Mouse (Mus musculus): ENCODE data around the gene Zfp319. TPM values are rescaled to one million over a fixed set of nuclear protein-coding genes. Genes with fewer than 3 reads are reported as not detected.
A peak's percentile ranks its signal among the peaks of the same experiment; 100 is the strongest.

Zfp319 gene
- polyA plus RNA-seq, 1 experiment from 2014 or later = 7.7 TPM

DNA sequence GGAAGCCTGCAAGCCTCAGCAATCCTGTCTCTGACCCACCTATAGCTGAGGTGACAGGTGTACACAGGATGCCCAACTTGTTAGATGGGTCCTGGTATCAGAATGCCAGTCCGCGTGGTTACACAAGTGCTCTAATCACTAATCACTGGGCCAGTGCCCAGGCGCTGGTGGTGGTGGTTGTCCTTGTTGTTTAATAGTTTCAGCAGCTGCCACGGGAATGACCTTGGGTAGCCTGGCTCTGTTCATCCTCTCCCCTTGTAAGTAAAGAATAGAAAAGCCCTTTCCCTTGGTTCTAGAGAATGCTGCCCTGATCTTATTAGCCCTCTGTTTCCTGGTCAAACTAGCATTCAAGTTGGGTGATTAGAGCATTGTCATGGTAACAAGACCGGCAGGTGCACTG is 10.0 kb upstream of the Zfp319 start:
- Histone ChIP-seq H3K9me3 (ENCODE audit: control insufficient read depth, low read length) (no peaks in the 10 kb centered on the region), H3K27ac (ENCODE audit: low read depth) (no peak overlapping the region), H3K36me3 (ENCODE audit: control insufficient read depth, insufficient read depth, low read length) (peaks cover 61% of the 10 kb centered on the region), H3K4me3 (ENCODE audit: low read depth, low read length) (no peak overlapping the region), H3K27me3 (replicated peaks; ENCODE audit: control insufficient read depth, insufficient read depth, low read length) (no peaks in the 10 kb centered on the region), H3K4me1 (replicated peaks; ENCODE audit: control insufficient read depth, insufficient read depth, low read length) (no peaks in the 10 kb centered on the region), H3K4me2 (ENCODE audit: low read length) (no peak overlapping the region), H3K9ac (ENCODE audit: low read length) (no peak overlapping the region)
- no peak for DNase-seq (ENCODE audit: low spot score)
- WGBS = 59% methylated on average over 5 of the region's 5 CpGs
- no peak for ATAC-seq (replicated peaks; ENCODE audit: low FRiP score, low TSS enrichment, low read depth)

DNA sequence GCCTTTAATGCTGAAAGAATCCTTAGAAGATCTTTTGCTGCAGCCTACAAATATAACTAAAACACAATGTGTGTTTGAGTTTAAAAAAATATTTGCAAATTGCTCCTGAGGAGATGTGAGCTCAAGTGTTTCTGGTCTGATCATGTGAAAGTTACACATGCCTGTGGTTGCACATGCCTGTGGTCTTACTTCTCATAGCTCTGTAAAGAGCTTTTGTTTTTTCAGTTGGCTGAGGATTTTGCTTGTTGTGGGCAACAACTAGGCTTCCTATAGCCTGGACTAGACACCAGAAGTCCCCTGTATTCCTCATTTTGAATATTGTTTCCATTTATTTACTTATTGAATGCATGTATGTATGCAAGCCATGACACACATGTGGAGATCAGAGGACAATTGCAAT is 4.6 kb upstream of the Zfp319 start:
- H3K4me2 ChIP-seq (ENCODE audit: low read length) = no peak overlapping the region
- no peaks in the 10 kb centered on the region for H3K27me3 ChIP-seq (replicated peaks; ENCODE audit: control insufficient read depth, insufficient read depth, low read length)
- no peaks in the 10 kb centered on the region for H3K9me3 ChIP-seq (ENCODE audit: control insufficient read depth, low read length)
- no peak overlapping the region for H3K9ac ChIP-seq (ENCODE audit: low read length)
- peaks cover 44% of the 10 kb centered on the region for H3K36me3 ChIP-seq (ENCODE audit: control insufficient read depth, insufficient read depth, low read length)
- H3K4me3 ChIP-seq (ENCODE audit: low read depth, low read length) = no peak overlapping the region
- H3K27ac ChIP-seq (ENCODE audit: low read depth) = no peak overlapping the region
- DNase-seq (ENCODE audit: low spot score) (no peak), ATAC-seq (replicated peaks; ENCODE audit: low FRiP score, low TSS enrichment, low read depth) (no peak)
- no peaks in the 10 kb centered on the region for H3K4me1 ChIP-seq (replicated peaks; ENCODE audit: control insufficient read depth, insufficient read depth, low read length)

DNA sequence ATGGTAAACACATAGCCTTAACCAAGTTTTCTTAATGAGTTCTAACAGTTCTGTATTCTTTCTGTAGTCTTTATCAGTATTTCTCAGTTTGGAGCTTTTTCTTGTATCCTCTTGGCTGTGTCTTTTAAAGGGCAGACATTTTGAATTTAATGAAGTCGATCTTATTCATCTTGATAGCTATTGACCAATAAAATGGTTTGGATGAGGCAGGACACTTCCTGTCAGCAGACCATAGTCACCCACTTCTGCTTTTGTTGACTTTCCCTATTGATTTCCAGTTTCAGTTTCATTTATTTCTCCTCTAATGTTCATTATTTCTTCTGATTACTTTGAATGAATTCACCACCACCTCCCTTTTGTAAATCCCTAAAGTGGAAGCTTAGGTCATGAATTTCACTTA is 4.0 kb upstream of the Zfp319 start:
- no peak overlapping the region for H3K27ac ChIP-seq (ENCODE audit: low read depth)

DNA sequence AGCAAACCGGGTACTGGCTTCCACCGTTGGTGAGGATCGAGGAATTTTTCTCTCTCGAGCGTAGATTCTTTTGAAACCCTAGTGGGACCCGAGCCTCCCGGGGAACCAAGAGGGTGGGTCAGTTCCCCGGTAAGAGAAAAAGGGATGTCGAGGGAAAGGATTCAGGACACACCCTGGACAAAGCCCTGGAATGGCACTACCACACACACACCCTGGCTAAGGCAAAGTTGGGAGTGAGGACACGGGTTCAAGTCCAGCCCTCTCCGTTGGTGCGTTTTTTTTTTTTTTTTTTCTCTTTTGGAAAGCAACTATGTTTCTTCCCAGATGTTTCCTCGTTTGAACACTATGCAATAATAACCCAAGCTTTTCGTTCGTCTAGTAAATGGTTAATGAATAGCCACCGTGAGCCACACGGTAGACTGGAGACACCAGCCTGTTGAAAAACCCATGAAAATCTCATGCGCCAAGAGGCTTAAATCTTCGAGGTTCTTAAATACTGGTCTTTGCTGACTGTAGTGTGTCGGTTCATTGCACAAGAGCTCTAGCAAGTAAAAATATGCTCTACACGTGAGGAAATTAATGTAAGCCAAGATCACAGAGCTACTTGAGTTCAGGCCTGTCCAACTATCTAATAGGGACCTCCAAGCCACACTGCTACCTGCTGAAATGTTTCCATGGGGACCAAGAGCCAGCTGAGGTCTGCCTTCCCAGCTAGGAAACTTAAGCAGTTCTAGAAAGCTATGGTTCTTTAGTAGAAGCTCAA is 868 bp upstream of the Zfp319 start:
- H3K36me3 ChIP-seq (ENCODE audit: control insufficient read depth, insufficient read depth, low read length) = peaks cover 39% of the 10 kb centered on the region
- WGBS = 27% methylated on average over 21 of the region's 21 CpGs
- peak overlapping the region; percentile 79 for H3K4me2 ChIP-seq (ENCODE audit: low read length)
- H3K4me1 ChIP-seq (replicated peaks; ENCODE audit: control insufficient read depth, insufficient read depth, low read length) = peaks cover 11% of the 10 kb centered on the region
- peak overlapping the region; percentile 98 for H3K27ac ChIP-seq (ENCODE audit: low read depth)
- no peaks in the 10 kb centered on the region for H3K27me3 ChIP-seq (replicated peaks; ENCODE audit: control insufficient read depth, insufficient read depth, low read length)
- DNase-seq (ENCODE audit: low spot score) (no peak), ATAC-seq (replicated peaks; ENCODE audit: low FRiP score, low TSS enrichment, low read depth) (peak; percentile 34)
- no peaks in the 10 kb centered on the region for H3K9me3 ChIP-seq (ENCODE audit: control insufficient read depth, low read length)
- H3K9ac ChIP-seq (ENCODE audit: low read length) = peak overlapping the region; percentile 84
- peak overlapping the region; percentile 85 for H3K4me3 ChIP-seq (ENCODE audit: low read depth, low read length)

More for the DNA sequence above, 4.0 kb upstream of the Zfp319 start:
- no peak for ATAC-seq (replicated peaks; ENCODE audit: low FRiP score, low TSS enrichment, low read depth)
- Histone ChIP-seq H3K36me3 (ENCODE audit: control insufficient read depth, insufficient read depth, low read length) (peaks cover 41% of the 10 kb centered on the region), H3K9me3 (ENCODE audit: control insufficient read depth, low read length) (no peaks in the 10 kb centered on the region), H3K4me1 (replicated peaks; ENCODE audit: control insufficient read depth, insufficient read depth, low read length) (peaks cover under 1% of the 10 kb centered on the region), H3K27me3 (replicated peaks; ENCODE audit: control insufficient read depth, insufficient read depth, low read length) (no peaks in the 10 kb centered on the region), H3K4me2 (ENCODE audit: low read length) (no peak overlapping the region), H3K4me3 (ENCODE audit: low read depth, low read length) (no peak overlapping the region), H3K9ac (ENCODE audit: low read length) (no peak overlapping the region)
- no peak for DNase-seq (ENCODE audit: low spot score)
- 81% methylated on average over 1 of the region's 1 CpGs for WGBS

DNA sequence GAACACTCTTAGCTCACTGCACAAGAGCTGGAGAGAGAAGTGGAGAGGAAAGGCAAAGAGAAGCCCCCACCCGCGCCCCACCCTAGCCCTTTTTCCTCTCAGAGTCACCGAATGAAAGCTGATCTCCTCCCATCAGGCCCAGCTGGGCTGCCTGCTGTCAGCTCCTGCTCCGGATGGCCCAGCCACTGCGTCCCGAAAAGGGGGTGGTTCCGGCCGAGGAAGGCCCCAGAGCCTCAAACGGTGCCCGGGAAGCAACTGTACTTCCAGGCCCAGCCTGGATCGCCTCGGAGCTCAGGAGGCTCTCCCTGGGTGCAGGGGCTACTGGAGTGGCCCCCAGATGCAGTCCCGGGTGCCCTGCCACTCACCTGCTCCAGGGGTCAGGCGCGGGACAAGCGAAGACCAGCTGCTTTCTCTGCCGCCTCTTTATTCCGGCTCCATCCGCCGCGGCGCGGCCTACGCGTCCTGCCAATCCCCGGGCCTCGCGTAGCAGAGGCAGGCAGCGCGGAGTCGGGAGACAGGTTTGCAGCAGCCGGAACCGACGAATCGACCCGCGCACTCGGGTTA is 512 bp downstream of the Zfp319 start:
- ATAC-seq (replicated peaks; ENCODE audit: low FRiP score, low TSS enrichment, low read depth) = peak; percentile 59
- peaks cover 47% of the 10 kb centered on the region for H3K36me3 ChIP-seq (ENCODE audit: control insufficient read depth, insufficient read depth, low read length)
- under 1% methylated on average over 38 of the region's 38 CpGs for WGBS

DNA sequence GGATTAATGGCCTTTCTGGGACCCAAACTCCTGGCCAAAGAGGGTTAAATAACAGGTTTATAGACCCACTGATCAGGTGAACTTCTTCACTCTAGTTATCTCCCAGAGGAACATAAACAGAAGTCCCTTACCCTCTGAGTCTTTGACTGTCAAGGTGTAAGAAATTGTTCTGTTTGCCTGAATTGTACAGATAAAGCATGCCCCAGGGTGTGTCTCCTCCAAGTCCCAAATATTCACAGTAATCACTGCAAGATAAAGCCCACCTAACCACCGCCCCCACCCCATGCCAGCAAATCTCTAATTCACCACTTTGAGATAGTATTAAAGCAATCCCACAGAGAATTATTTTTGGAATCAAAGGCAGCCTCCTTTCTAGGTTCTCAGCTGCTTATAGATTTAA is 1.4 kb downstream of the Zfp319 start:
- no peaks in the 10 kb centered on the region for H3K27me3 ChIP-seq (replicated peaks; ENCODE audit: control insufficient read depth, insufficient read depth, low read length)
- peak overlapping the region; percentile 84 for H3K9ac ChIP-seq (ENCODE audit: low read length)
- DNase-seq (ENCODE audit: low spot score) (no peak), ATAC-seq (replicated peaks; ENCODE audit: low FRiP score, low TSS enrichment, low read depth) (no peak)
- peak overlapping the region; percentile 79 for H3K4me2 ChIP-seq (ENCODE audit: low read length)
- WGBS = 72% methylated on average over 1 of the region's 1 CpGs
- peaks cover 56% of the 10 kb centered on the region for H3K36me3 ChIP-seq (ENCODE audit: control insufficient read depth, insufficient read depth, low read length)
- H3K4me1 ChIP-seq (replicated peaks; ENCODE audit: control insufficient read depth, insufficient read depth, low read length) = peaks cover 11% of the 10 kb centered on the region
- peak overlapping the region; percentile 85 for H3K4me3 ChIP-seq (ENCODE audit: low read depth, low read length)
- no peaks in the 10 kb centered on the region for H3K9me3 ChIP-seq (ENCODE audit: control insufficient read depth, low read length)
- H3K27ac ChIP-seq (ENCODE audit: low read depth) = no peak overlapping the region; the same call in 1 of the 2 replicates

More for the DNA sequence above, 512 bp downstream of the Zfp319 start:
- H3K4me3 ChIP-seq (ENCODE audit: low read depth, low read length) = peak overlapping the region; percentile 85
- peak overlapping the region; percentile 98 for H3K27ac ChIP-seq (ENCODE audit: low read depth)
- peak overlapping the region; percentile 79 for H3K4me2 ChIP-seq (ENCODE audit: low read length)
- H3K27me3 ChIP-seq (replicated peaks; ENCODE audit: control insufficient read depth, insufficient read depth, low read length) = no peaks in the 10 kb centered on the region
- no peak for DNase-seq (ENCODE audit: low spot score)
- peaks cover 11% of the 10 kb centered on the region for H3K4me1 ChIP-seq (replicated peaks; ENCODE audit: control insufficient read depth, insufficient read depth, low read length)
- peak overlapping the region; percentile 84 for H3K9ac ChIP-seq (ENCODE audit: low read length)
- no peaks in the 10 kb centered on the region for H3K9me3 ChIP-seq (ENCODE audit: control insufficient read depth, low read length)

DNA sequence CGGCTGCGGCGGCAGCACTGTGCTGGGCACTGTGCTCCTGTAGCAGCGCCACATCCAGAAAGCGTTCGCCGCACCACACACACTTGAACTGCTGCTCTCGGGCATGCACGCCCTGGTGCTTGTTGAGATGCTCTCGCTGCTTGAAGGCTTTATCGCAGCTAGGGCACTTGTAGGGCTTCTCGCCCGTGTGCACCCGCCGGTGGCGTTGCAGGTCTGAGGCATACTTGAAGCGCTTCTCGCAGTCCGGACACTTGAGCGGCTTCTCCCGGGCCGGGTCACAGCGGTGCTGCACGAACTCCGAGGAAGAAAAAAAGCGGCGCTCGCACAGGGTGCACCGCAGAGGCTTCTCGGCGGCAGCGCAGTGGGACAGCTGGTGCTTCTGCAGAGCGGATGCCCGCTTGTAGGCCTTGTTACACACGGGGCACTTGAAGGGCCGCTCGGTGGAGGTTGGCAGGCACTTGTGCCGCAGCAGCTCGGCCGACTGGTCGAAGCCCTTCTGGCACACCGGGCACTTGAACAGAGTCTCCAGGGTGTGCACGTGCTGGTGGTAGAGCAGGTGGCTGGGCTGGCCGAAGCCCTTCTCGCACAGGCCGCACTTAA is 3.8 kb downstream of the Zfp319 start:
- no peak for DNase-seq (ENCODE audit: low spot score)
- Histone ChIP-seq H3K27me3 (replicated peaks; ENCODE audit: control insufficient read depth, insufficient read depth, low read length) (no peaks in the 10 kb centered on the region), H3K4me3 (ENCODE audit: low read depth, low read length) (no peak overlapping the region), H3K4me2 (ENCODE audit: low read length) (no peak overlapping the region), H3K36me3 (ENCODE audit: control insufficient read depth, insufficient read depth, low read length) (peaks cover 49% of the 10 kb centered on the region), H3K9me3 (ENCODE audit: control insufficient read depth, low read length) (no peaks in the 10 kb centered on the region), H3K9ac (ENCODE audit: low read length) (no peak overlapping the region), H3K27ac (ENCODE audit: low read depth) (no peak overlapping the region), H3K4me1 (replicated peaks; ENCODE audit: control insufficient read depth, insufficient read depth, low read length) (peaks cover 11% of the 10 kb centered on the region)
- 87% methylated on average over 46 of the region's 46 CpGs for WGBS
- ATAC-seq (replicated peaks; ENCODE audit: low FRiP score, low TSS enrichment, low read depth) = no peak

DNA sequence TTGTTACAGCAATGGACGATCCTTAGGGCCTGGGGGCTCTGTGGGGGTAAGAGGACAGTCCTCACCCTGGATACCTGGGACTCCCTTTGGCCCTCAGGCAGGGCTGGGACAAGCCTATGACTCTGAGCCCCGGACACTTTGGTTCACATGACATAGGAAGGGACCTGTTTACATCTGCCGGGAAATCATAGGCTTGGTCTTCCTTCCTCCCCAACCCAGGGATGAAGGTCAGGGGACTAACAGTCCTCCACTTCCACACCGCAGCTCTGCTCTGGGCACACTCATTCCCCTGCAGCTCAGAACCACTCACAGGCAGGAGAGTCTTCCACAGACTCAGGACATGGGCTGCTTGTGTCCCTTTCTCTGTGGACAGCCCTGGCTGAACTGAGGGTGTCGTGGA is 4.9 kb downstream of the Zfp319 start:
- Histone ChIP-seq H3K27ac (ENCODE audit: low read depth) (no peak overlapping the region), H3K36me3 (ENCODE audit: control insufficient read depth, insufficient read depth, low read length) (peaks cover 49% of the 10 kb centered on the region), H3K9me3 (ENCODE audit: control insufficient read depth, low read length) (no peaks in the 10 kb centered on the region), H3K4me1 (replicated peaks; ENCODE audit: control insufficient read depth, insufficient read depth, low read length) (peaks cover 11% of the 10 kb centered on the region), H3K4me3 (ENCODE audit: low read depth, low read length) (no peak overlapping the region), H3K9ac (ENCODE audit: low read length) (no peak overlapping the region), H3K4me2 (ENCODE audit: low read length) (no peak overlapping the region), H3K27me3 (replicated peaks; ENCODE audit: control insufficient read depth, insufficient read depth, low read length) (no peaks in the 10 kb centered on the region)
- no peak for ATAC-seq (replicated peaks; ENCODE audit: low FRiP score, low TSS enrichment, low read depth)
- no peak for DNase-seq (ENCODE audit: low spot score)
- 80% methylated on average over 5 of the region's 5 CpGs for WGBS
